Mouse (Mus musculus) erythroid progenitor cell, adult 5-6 weeks (primary cell): ENCODE measurements around the gene Ubxn6. TPM values are rescaled to one million over a fixed set of nuclear protein-coding genes. Genes with fewer than 3 reads are reported as not detected.

Experiments
- ATAC-seq: replicated peaks from 2 replicates; pipeline ENCODE4 v1.8.0; 2016; ENCODE audit warnings: moderate number of reproducible peaks, mild to moderate bottlenecking, moderate TSS enrichment, inconsistent platforms; ENCODE audit not compliant: poor library complexity, low FRiP score, severe bottlenecking
- total RNA-seq, 2 experiments: library from RNA; stranded (forward) in 1 of 2; stranded (reverse) in 1 of 2; fragments of 150-400 nt in 1 of 2; fragments of 186-747, 209-891 nt in 1 of 2; gene quantifications; 2 replicates each; pipeline versions ENCODE4 v1.2.3 to v1.2.4; 2015 to 2017; ENCODE audit warnings: low replicate concordance in 2 of 2

Ubxn6 gene
- total RNA-seq, 2 experiments from 2014 or later, result 1.9 to 8.4 TPM

DNA sequence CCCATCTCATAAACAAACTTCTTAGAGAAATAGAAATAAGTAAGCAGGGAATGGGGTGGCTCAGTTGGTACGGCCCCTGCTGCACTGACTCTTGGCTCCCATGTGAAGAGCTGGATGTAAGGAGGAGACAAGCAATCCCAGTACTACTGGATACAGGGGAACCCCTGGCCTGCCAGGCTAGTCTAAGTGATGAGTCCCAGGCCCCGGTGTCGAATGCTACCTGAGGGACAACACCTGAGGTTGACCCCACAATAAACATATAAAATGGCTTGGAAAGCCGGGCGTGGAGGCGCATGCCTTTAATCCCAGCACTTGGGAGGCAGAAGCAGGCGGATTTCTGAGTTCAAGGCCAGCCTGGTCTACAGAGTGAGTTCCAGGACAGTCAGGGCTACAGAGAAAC, 43.4 kb downstream of the Ubxn6 start:
- ATAC-seq, result no peak

DNA sequence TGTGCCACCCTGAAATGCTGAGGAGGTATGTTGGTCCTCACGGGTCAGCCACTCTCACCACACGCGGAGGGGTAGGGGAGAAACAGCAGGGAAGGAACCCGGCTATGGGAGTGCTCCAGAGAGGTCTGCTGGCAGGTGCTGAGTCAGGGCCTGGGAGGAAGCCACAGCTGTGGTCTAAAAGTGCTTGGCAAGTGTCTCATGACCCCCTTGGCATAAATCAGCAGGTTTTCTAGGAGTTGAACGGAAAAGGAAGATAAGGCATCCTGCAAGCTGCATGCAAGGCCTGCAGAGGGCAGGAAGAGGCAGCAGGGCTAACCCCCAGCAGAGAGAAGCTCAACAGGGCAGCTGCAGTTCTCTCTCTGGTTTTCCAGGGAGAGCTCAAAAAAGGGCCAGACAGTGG, 43.9 kb downstream of the Ubxn6 start:
- ATAC-seq, result no peak

DNA sequence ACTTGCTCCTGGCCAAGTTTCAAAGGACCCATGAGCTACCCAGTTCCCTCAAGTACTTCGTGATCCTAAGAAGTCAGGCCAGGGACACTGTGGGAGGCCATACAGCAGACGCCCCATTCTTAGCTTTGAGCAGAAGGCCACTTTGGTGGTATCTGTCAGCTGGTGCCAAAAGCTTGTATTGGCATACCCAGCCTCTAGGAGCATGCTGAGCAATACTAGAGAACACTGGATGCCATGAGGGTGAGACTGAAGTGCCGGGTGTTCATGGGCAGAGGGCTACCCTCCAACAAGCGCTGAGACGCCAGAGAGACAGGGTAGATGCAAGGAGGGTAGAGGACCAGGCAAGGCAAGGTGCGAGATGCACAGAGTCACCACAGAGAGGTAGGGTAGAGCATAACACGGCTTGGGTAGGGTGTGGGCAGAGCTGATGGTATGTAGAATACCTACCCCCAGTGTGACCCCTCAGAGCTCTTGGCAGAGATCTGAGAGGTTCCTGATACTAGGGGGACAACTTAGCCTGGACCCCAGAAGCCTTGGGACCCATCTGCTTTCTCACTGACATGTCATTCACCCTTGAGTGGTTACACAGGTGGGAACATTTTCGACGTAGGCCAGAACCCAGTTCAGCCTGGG, 44.5 kb downstream of the Ubxn6 start:
- ATAC-seq, result no peak

DNA sequence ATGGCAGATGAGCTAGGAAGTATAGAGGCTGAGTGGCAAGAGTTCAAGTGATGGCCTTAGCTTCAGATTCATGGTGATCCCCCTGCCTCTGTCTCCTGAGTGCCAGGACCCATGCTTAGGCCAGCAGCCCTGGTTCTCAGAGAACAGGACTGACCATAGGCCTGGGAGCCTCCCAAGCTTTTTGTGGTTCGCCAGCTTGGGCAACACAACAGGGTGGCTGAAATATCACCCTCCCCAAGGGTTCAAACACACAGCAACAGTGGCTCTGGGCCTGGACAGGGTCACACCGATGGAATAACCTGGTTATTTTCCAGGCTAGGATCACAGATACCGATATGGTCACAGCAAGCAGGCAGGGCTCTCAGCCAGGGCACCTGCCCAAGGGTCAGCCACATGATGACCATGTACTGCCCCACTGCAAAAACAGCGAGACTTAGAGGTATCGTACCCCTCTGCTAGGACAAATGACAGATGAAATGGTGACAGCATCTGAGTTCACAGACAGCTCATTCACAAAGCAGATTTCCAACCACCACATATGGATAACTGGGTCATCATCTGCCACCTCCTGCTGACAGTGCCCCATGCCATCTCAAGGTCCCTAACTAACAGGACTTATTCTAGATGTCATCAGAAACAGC, 46.9 kb downstream of the Ubxn6 start:
- ATAC-seq, result no peak

DNA sequence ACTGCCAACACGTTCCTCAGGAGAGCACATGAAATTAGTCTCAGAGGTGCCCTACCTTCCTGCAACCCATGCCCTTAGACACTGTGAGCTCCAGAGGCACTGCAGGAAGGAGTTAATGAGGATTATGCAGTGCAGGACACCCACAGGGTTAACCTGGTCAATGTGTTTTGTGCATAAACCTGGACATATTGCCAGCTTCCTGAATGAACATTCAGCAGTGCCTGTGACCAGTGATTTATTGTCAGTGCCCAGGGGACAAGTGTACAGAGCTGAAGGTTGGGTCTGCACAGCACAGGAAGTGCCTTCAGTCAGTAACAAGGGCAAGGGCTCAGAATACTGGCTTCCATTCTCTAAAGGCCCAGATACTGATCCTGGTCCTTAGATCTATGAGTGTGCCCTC, 47.9 kb downstream of the Ubxn6 start:
- no peak for ATAC-seq

GRCm38 (mm10) chr17:56026303-56026702, 48.5 kb downstream of the Ubxn6 start:
- no peak for ATAC-seq

- no peak for ATAC-seq
Observed at GRCm38 (mm10) chr17:56024931-56025330, 49.9 kb downstream of the Ubxn6 start.

GRCm38 (mm10) chr17:56024476-56024875, 50.4 kb downstream of the Ubxn6 start:
- no peak for ATAC-seq

DNA sequence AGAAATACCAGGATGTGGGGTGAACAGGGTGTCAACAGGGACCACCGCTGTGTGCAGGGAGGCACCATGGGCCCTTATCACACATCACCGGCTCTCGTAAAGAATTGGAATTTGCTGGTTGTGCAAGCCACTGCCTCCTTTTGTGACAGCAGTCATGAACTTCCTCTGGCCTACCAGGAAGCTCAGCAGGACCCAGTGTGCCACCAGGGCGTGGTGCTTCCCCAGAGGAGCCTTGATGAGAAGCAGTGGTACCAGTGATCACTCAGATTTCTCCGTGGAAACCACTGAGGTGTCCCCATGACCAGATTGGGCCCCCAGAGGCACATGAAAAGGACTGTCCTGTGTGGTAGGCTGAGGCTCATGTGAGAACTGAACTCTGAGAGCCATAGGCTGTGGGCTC, 51.4 kb downstream of the Ubxn6 start:
- no peak for ATAC-seq

- ATAC-seq, result no peak
Observed at GRCm38 (mm10) chr17:56022989-56023290, 51.9 kb downstream of the Ubxn6 start.

- ATAC-seq, result no peak
Observed at GRCm38 (mm10) chr17:56022131-56022988, 52.5 kb downstream of the Ubxn6 start.

DNA sequence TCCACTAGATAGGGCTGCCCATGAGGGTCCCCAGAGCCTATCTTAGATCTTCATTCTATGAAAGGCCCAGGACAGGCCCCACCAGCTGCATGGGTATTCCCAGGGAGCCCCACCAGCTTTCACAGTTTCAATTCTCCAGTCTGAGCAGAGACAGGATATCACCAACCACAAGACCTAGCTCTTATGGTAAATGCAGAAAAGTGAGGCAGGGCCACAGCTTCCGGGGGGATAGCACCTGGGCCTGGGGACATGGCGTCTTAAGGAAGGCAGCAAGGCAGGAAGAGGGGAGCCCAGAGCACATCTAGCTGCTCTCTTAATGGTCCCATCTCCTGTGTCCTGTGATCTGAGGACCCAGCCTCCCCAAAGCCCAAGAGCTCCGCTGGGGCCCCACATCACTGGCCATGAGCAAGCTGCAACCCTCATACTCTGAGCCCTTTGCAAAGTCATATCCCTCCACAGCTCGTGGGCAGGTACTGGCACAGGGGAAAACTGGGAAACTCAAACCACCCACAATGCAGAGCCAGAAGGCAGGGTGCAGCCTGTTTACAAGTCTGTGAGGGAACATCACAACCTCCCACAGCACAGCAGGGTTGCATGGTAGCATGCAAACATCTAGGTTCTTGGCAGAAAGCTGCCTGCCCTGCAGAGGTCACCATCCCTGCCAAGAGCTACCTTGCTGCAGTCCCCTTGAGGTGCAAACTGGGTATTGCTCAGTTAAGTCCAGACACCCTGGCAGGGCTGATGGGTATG, 53.5 kb downstream of the Ubxn6 start:
- no peak for ATAC-seq

- no peak for ATAC-seq
Observed at GRCm38 (mm10) chr17:56020400-56021084, 54.3 kb downstream of the Ubxn6 start.

DNA sequence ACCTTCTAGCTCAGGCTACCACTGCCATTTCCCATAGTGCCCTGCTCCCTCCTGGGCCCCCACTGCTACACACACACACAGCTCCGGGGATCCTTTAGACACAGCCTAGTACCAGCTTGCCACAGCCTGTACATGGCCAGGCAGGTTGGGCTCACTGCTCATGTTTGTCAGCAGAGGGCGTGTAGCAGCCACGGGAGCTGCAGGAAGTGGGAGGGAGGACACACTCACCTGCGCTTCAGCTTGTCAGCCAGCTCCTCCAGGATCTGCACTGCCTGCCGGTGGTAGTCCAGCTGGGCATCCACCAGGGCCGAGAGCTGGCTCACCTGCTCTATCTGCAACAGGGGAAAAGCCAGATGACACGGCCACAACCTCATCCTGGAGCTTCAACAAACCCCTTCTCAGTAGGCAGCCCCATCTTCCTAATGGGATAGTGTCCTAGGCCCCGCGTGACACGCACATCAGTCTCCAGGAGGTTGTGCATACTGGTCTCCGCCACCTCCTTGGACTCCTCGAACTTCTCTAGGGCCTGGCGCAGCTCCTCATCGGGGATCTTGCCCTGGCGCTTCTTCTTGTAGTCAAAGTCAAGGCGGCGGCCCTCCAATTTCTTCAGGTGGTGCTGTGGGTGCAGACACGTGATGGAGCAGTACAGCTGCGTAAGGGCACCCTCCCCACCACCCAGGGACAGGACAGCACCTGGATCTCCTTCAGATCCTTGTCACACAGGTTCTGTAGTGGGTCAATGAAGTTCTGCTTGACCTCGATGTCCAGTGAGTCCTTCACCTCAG, 56.3 kb downstream of the Ubxn6 start:
- no peak for ATAC-seq

GRCm38 (mm10) chr17:56017848-56018247, 57.0 kb downstream of the Ubxn6 start:
- ATAC-seq, result no peak
